Mouse (Mus musculus) midbrain, embryonic 10.5 days (tissue): Measurements from ENCODE around the gene Usp54. TPM values are rescaled to one million over a fixed set of nuclear protein-coding genes. Genes with fewer than 3 reads are reported as not detected.
A peak's percentile ranks its signal among the peaks of the same experiment; 100 is the strongest.
"Not testable (repeated sequence)": the region's sequence is repeated elsewhere in the genome, so short reads cannot be mapped to it uniquely, and the experiment has no call there.

Experiments
- DNase-seq: peaks from one replicate; pipeline ENCODE4 v3.0.0-alpha.2; 2017; ENCODE audit warnings: low spot score
- H3K27ac ChIP-seq: fragments of 300-500 bp; sonication (generic); replicated peaks from 2 replicates; pipeline ENCODE4 v1.5.1; 2016; ENCODE audit warnings: mild to moderate bottlenecking
- H3K27me3 ChIP-seq: fragments of 300-500 bp; sonication (generic); 2 replicates; pipeline ENCODE4 v1.6.1; 2016; ENCODE audit warnings: low read depth, mild to moderate bottlenecking; ENCODE audit not compliant: poor library complexity, severe bottlenecking
- H3K36me3 ChIP-seq: fragments of 300-500 bp; sonication (generic); 2 replicates; pipeline ENCODE4 v1.6.1; 2016; ENCODE audit warnings: mild to moderate bottlenecking, moderate library complexity
- H3K4me1 ChIP-seq: fragments of 300-500 bp; sonication (generic); 2 replicates; pipeline ENCODE4 v1.6.1; 2016
- H3K4me3 ChIP-seq: fragments of 300-500 bp; sonication (generic); 2 replicates; pipeline ENCODE4 v1.5.1; 2016; ENCODE audit warnings: mild to moderate bottlenecking, moderate library complexity
- H3K9me3 ChIP-seq: fragments of 300-500 bp; sonication (generic); replicated peaks from 2 replicates; pipeline ENCODE4 v1.6.1; 2016; ENCODE audit warnings: mild to moderate bottlenecking
- WGBS: fragments of 180-500 bp; shearing (Covaris S2); methylation state at CpG from one replicate; pipeline ENCODE4 v1.1.7; 2016; 5-methylcytosine and 5-hydroxymethylcytosine counted together
- polyA plus RNA-seq: library from polyadenylated mRNA; unstranded; fragments of >200 nt; fragmentation: Nextera tagmentation; extraction: Ambion mirVana; gene quantifications from 2 replicates; pipeline ENCODE4 v1.2.1, GENCODE M21; 2016

The Usp54 gene
- polyA plus RNA-seq, 1 experiment from 2014 or later, result 14.3 TPM

DNA sequence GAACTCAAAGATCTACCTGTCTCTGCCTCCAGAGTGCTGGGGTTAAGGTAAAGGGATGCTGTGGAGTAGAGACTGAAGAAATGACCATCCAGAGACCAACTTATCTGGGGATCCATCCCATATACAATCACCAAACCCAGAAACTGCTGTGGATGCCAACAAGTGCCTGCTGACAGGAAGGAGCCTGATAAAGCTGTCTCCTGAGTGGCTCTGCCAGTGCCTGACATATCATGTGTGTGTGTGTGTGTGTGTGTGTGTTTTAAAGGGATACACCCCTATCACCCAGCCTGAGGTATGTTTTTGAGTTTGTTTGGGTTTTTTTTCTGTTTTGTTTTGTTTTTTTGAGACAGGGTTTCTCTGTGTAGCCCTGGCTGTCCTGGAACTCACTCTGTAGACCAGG, 5.5 kb upstream of the Usp54 start:
- H3K27me3 ChIP-seq, result no peaks in the 10 kb centered on the region
- H3K36me3 ChIP-seq, result no peaks in the 10 kb centered on the region

DNA sequence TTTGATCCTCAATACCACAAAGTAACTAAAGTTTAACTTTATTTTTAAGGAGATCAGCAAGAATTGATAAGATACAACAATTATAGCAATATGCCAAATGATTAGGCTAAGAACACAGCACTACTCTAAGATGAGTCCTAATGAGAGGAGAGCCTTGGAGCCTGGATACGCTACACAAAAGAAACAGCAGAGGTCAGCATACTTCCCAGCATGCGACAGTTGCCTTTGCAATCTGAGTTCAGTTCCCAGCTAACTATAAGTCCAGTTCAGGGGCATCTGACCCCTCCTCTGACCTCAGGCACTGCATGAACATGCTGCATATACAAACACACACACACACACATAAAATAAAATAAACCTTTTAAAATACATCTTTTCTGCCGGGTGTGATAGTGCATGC, 4.7 kb upstream of the Usp54 start:
- WGBS, result 37% methylated on average over 3 of the region's 3 CpGs
- DNase-seq, result no peak
- peaks cover 9% of the 10 kb centered on the region for H3K4me1 ChIP-seq

More for the DNA sequence above, 5.5 kb upstream of the Usp54 start:
- Histone ChIP-seq H3K9me3 (no peaks in the 10 kb centered on the region), H3K4me3 (no peak overlapping the region), H3K4me1 (peaks cover 9% of the 10 kb centered on the region), H3K27ac (no peak overlapping the region)
- DNase-seq, result no peak

GRCm38 (mm10) chr14:20641438-20641875, 594 bp upstream of the Usp54 start:
- Histone ChIP-seq H3K27me3 (no peaks in the 10 kb centered on the region), H3K9me3 (no peaks in the 10 kb centered on the region), H3K4me3 (peak overlapping the region; percentile 92), H3K4me1 (peaks cover 17% of the 10 kb centered on the region), H3K27ac (peak overlapping the region; percentile 98), H3K36me3 (peaks cover under 1% of the 10 kb centered on the region; the same call in 1 of the 2 replicates)
- DNase-seq, result peak; percentile 40
- WGBS, result 13% methylated on average over 10 of the region's 10 CpGs

More for the DNA sequence above, 4.7 kb upstream of the Usp54 start:
- no peak overlapping the region for H3K4me3 ChIP-seq
- no peaks in the 10 kb centered on the region for H3K9me3 ChIP-seq
- H3K27ac ChIP-seq, result no peak overlapping the region
- H3K27me3 ChIP-seq, result no peaks in the 10 kb centered on the region
- H3K36me3 ChIP-seq, result no peaks in the 10 kb centered on the region

- H3K36me3 ChIP-seq, result peaks cover 7% of the 10 kb centered on the region; the same call in 1 of the 2 replicates
- peak overlapping the region; percentile 92 for H3K4me3 ChIP-seq
- H3K9me3 ChIP-seq, result no peaks in the 10 kb centered on the region
- peaks cover 17% of the 10 kb centered on the region for H3K4me1 ChIP-seq
- no peaks in the 10 kb centered on the region for H3K27me3 ChIP-seq
- WGBS, result 4% methylated on average over 16 of the region's 16 CpGs
- peak overlapping the region; percentile 98 for H3K27ac ChIP-seq
- DNase-seq, result peak; percentile 25
These were observed 794 bp downstream of the Usp54 start for GRCm38 (mm10) chr14:20639918-20640619.

DNA sequence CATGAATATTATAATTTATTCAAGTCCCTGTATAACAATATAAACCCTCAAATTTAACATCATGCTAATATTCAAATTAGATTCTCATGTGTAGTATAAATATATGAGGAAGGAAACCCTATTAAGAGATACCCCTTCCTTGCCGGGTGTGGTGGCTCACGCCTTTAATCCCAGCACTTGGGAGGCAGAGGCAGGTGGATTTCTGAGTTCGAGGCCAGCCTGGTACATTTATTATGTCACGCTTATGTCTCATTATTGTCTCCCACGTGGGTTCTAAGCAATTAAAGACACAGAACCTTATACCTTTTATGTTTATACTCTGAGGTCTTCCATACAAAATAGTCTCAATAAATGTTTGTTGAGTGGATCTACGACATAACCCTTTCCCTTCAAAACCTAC, 2.2 kb downstream of the Usp54 start:
- peaks cover 7% of the 10 kb centered on the region; the same call in 1 of the 2 replicates for H3K36me3 ChIP-seq
- no peaks in the 10 kb centered on the region for H3K27me3 ChIP-seq
- H3K4me3 ChIP-seq, result no peak overlapping the region
- 93% methylated on average over 6 of the region's 6 CpGs for WGBS
- H3K27ac ChIP-seq, result no peak overlapping the region
- no peaks in the 10 kb centered on the region for H3K9me3 ChIP-seq
- H3K4me1 ChIP-seq, result peaks cover 17% of the 10 kb centered on the region
- DNase-seq, result no peak

- Histone ChIP-seq H3K9me3 (no peaks in the 10 kb centered on the region), H3K27ac (no peak overlapping the region), H3K36me3 (peaks cover 7% of the 10 kb centered on the region; the same call in 1 of the 2 replicates), H3K4me3 (no peak overlapping the region), H3K4me1 (peaks cover 17% of the 10 kb centered on the region), H3K27me3 (no peaks in the 10 kb centered on the region)
- 91% methylated on average over 2 of the region's 2 CpGs for WGBS
- DNase-seq, result no peak
These were observed 2.9 kb downstream of the Usp54 start for GRCm38 (mm10) chr14:20637818-20638574.

- DNase-seq, H3K36me3 ChIP-seq, H3K27ac ChIP-seq, H3K27me3 ChIP-seq, H3K4me3 ChIP-seq, H3K9me3 ChIP-seq: not testable (repeated sequence)
- 96% methylated on average over 3 of the region's 3 CpGs for WGBS
- peaks cover 14% of the 10 kb centered on the region for H3K4me1 ChIP-seq
These were observed 3.9 kb downstream of the Usp54 start for GRCm38 (mm10) chr14:20636968-20637367.

DNA sequence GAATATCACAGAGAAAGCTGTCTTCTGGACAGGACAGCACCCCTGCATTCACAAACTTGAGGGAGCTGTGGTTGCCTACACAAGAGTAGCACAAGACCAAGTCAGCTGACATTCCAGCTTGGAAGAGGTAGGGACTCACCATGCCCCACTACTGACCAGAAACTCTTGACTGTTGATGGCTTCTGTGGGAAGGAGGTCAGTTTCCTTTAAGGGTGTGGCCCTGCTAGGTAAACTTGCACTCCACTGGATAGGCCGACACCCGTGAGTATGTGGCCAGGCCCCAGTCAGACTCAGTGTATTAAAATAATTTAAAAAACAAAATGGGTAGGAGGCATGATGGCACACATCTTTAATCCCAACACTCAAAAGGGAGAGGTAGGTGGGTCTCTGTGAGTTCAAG, 5.3 kb downstream of the Usp54 start:
- Histone ChIP-seq H3K4me1 (peaks cover 8% of the 10 kb centered on the region), H3K4me3 (no peak overlapping the region), H3K9me3 (no peaks in the 10 kb centered on the region), H3K27ac (no peak overlapping the region), H3K36me3 (peaks cover 7% of the 10 kb centered on the region; the same call in 1 of the 2 replicates), H3K27me3 (no peaks in the 10 kb centered on the region)
- DNase-seq, result no peak
- 91% methylated on average over 2 of the region's 2 CpGs for WGBS

DNA sequence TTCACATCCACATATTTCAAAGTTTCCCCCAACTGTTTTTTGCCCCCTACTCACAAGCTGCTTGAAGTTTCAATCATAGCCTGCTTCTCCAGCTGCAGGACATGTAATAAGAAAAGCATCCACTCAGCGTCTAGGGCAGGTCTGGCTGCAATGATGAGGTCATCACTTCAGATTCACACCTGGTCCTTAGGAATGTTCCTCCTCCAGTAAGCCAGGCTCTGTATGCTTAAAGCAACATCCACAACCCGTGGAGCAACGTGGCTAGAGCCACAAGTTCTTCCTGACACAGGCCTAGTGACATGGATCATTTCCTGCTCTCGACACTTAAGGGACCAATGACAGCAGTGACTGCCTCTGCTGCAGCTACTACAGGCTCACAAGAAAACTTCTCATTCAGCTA, 9.6 kb downstream of the Usp54 start:
- no peak for DNase-seq
- WGBS, result 82% methylated on average over 4 of the region's 4 CpGs

GRCm38 (mm10) chr14:20626971-20627370, 13.9 kb downstream of the Usp54 start:
- no peak for DNase-seq
- WGBS, result 94% methylated on average over 3 of the region's 3 CpGs
- peaks cover 11% of the 10 kb centered on the region for H3K36me3 ChIP-seq
- H3K27ac ChIP-seq, result no peak overlapping the region
- no peaks in the 10 kb centered on the region for H3K27me3 ChIP-seq
- no peak overlapping the region for H3K4me3 ChIP-seq
- no peaks in the 10 kb centered on the region for H3K4me1 ChIP-seq
- no peaks in the 10 kb centered on the region for H3K9me3 ChIP-seq

More for the DNA sequence above, 9.6 kb downstream of the Usp54 start:
- peaks cover 8% of the 10 kb centered on the region for H3K36me3 ChIP-seq
- no peaks in the 10 kb centered on the region for H3K27me3 ChIP-seq
- H3K27ac ChIP-seq, result no peak overlapping the region
- H3K4me3 ChIP-seq, result no peak overlapping the region
- no peaks in the 10 kb centered on the region for H3K4me1 ChIP-seq
- H3K9me3 ChIP-seq, result no peaks in the 10 kb centered on the region

GRCm38 (mm10) chr14:20626447-20626846, 14.4 kb downstream of the Usp54 start:
- DNase-seq, result no peak
- WGBS, result 85% methylated on average over 2 of the region's 2 CpGs
- Histone ChIP-seq H3K4me1 (no peaks in the 10 kb centered on the region), H3K27ac (no peak overlapping the region), H3K36me3 (peaks cover 11% of the 10 kb centered on the region), H3K27me3 (no peaks in the 10 kb centered on the region), H3K9me3 (no peaks in the 10 kb centered on the region), H3K4me3 (no peak overlapping the region)

- H3K27ac ChIP-seq, result no peak overlapping the region
- 97% methylated on average over 3 of the region's 3 CpGs for WGBS
- no peak for DNase-seq
- no peak overlapping the region for H3K4me3 ChIP-seq
- no peaks in the 10 kb centered on the region for H3K4me1 ChIP-seq
- H3K9me3 ChIP-seq, result no peaks in the 10 kb centered on the region
- no peaks in the 10 kb centered on the region for H3K27me3 ChIP-seq
- H3K36me3 ChIP-seq, result peaks cover 27% of the 10 kb centered on the region
These were observed 18.0 kb downstream of the Usp54 start for GRCm38 (mm10) chr14:20622907-20623306.

- no peaks in the 10 kb centered on the region for H3K27me3 ChIP-seq
- no peak overlapping the region for H3K27ac ChIP-seq
- no peaks in the 10 kb centered on the region for H3K4me1 ChIP-seq
- peaks cover 27% of the 10 kb centered on the region for H3K36me3 ChIP-seq
- H3K9me3 ChIP-seq, result no peaks in the 10 kb centered on the region
- no peak for DNase-seq
- WGBS, result 83% methylated on average over 2 of the region's 2 CpGs
- no peak overlapping the region for H3K4me3 ChIP-seq
These were observed 18.5 kb downstream of the Usp54 start for GRCm38 (mm10) chr14:20622412-20622811.
